In the genomic region with DNA sequence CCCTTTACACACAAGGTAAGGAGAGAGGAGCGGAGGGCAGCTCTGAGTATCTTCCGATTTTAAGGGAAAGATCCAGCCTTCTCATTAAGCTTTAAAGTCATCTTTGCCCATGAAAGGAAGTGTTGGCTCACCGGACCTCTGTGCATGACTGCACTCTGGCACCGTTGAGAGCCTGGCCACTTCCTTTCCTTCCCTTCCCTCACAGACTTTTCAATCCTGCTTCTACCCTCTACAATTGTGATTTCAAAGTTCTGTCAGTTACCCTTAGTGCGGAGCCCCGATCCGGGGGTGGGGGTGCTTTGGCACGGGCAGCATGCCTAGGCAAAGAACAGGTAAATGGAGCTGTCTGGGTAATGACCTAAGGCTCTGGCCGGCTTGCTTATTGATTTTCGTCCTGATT, we compare ENCODE assay signal across 19 mouse cellular contexts.
DNase-seq lines count a peak whose midpoint lies in the region; ATAC-seq and TF ChIP-seq lines count a peak whose summit lies in the region.
"Had no signal": no experiment of that assay in that cellular context is flagged by ENCODE, and none has a peak within 500 bp of the region (broad histone marks: within the 10 kb centered on the region; RNA-seq: fewer than 3 reads in every experiment).

No protein-coding gene starts in this region.

- no peak for TF ChIP-seq EP300 in lung, postnatal 0 days (IDR thresholded peaks at IDR 0.05)

- peak overlapping the region; percentile 65 for H3K9ac ChIP-seq in heart, embryonic 14.5 days (ENCODE audit: low read length)
- no peak overlapping the region for H3K9ac ChIP-seq in lung, postnatal 0 days (replicated peaks; ENCODE audit: low read depth)
- 0 out of 2 replicates have a peak overlapping the region, but pooled peaks have one; percentile 3 for H3K9ac ChIP-seq in kidney, embryonic 15.5 days
- no peak overlapping the region for H3K9ac ChIP-seq in hindbrain, embryonic 13.5 days
- no peak overlapping the region for H3K9ac ChIP-seq in midbrain, embryonic 15.5 days
- H3K9ac ChIP-seq: embryonic facial prominence, embryonic 15.5 days; liver, embryonic 15.5 days had no signal

- TF ChIP-seq POLR2A in lung, adult 2 months (IDR thresholded peaks at IDR 0.05; ENCODE audit: borderline replicate concordance, extremely low read depth, low read depth, low read length): no peak

- no peak for ATAC-seq in heart, embryonic 14.5 days (ENCODE audit: insufficient number of reproducible peaks, insufficient read depth, low FRiP score, low read depth)
- no peak for ATAC-seq in lung, postnatal 0 days
- no peak for ATAC-seq in kidney, embryonic 15.5 days (replicated peaks; ENCODE audit: low FRiP score)
- ATAC-seq in hindbrain, embryonic 13.5 days (ENCODE audit: low FRiP score): no peak
- no peak for ATAC-seq in midbrain, embryonic 15.5 days (replicated peaks)
- ATAC-seq: inflammation-experienced regulatory T-cells, adult 6 months had no signal

- no peaks in the 10 kb centered on the region for H3K27me3 ChIP-seq in heart, embryonic 14.5 days (ENCODE audit: control insufficient read depth, insufficient read depth, low read length)
- H3K27me3 ChIP-seq in lung, postnatal 0 days (replicated peaks; ENCODE audit: insufficient read depth, low read length): no peaks in the 10 kb centered on the region
- H3K27me3 ChIP-seq in kidney, embryonic 15.5 days: no peaks in the 10 kb centered on the region
- H3K27me3 ChIP-seq in hindbrain, embryonic 13.5 days: no peaks in the 10 kb centered on the region
- no peaks in the 10 kb centered on the region for H3K27me3 ChIP-seq in midbrain, embryonic 15.5 days (replicated peaks)
- H3K27me3 ChIP-seq: embryonic facial prominence, embryonic 15.5 days; liver, embryonic 15.5 days had no signal

- peaks cover 37% of the 10 kb centered on the region for H3K36me3 ChIP-seq in heart, embryonic 14.5 days (ENCODE audit: control insufficient read depth, insufficient read depth, low read length)
- H3K36me3 ChIP-seq in lung, postnatal 0 days (ENCODE audit: insufficient read depth, low read length): no peaks in the 10 kb centered on the region
- no peaks in the 10 kb centered on the region for H3K36me3 ChIP-seq in kidney, embryonic 15.5 days
- no peaks in the 10 kb centered on the region for H3K36me3 ChIP-seq in hindbrain, embryonic 13.5 days
- H3K36me3 ChIP-seq in midbrain, embryonic 15.5 days (replicated peaks): no peaks in the 10 kb centered on the region
- H3K36me3 ChIP-seq: embryonic facial prominence, embryonic 15.5 days; G1E; liver, embryonic 15.5 days had no signal

- peak overlapping the region; percentile 51 to 83 for H3K27ac ChIP-seq in heart, embryonic 14.5 days (replicated peaks in 1 of 2; ENCODE audit: control insufficient read depth in 1 of 2, insufficient read depth in 1 of 2, low read depth in 2 of 2, low read length in 2 of 2)
- 0 out of 2 replicates have a peak overlapping the region, but pooled peaks have one; percentile 28 for H3K27ac ChIP-seq in lung, postnatal 0 days (ENCODE audit: low read length)
- H3K27ac ChIP-seq in kidney, embryonic 15.5 days: peak overlapping the region; percentile 61
- no peak overlapping the region for H3K27ac ChIP-seq in hindbrain, embryonic 13.5 days
- no peak overlapping the region for H3K27ac ChIP-seq in midbrain, embryonic 15.5 days
- H3K27ac ChIP-seq: embryonic facial prominence, embryonic 15.5 days; hindbrain, embryonic 10.5 days; layer of hippocampus, adult 2 months; left cerebral cortex, adult 2 months; liver, embryonic 15.5 days had no signal

- DNase-seq in heart, adult 11 months: no peak
- no peak for DNase-seq in lung, postnatal 0 days (ENCODE audit: low spot score)
- no peak for DNase-seq in lung, adult 2 months
- DNase-seq: cerebellum, postnatal 10 days; embryo, embryonic 11 days; gastrocnemius, postnatal 14 days; right cerebral cortex, adult 18-20 months; thymus, adult 2 months had no signal

- no peak overlapping the region for H3K4me3 ChIP-seq in heart, embryonic 14.5 days (ENCODE audit: control insufficient read depth in 1 of 2, insufficient read depth in 1 of 2, low read depth in 1 of 2, low read length in 2 of 2)
- no peak overlapping the region for H3K4me3 ChIP-seq in lung, postnatal 0 days (ENCODE audit: low read depth, low read length)
- no peak overlapping the region for H3K4me3 ChIP-seq in lung, adult 2 months (replicated peaks; ENCODE audit: extremely low read depth, low read depth, low read length)
- no peak overlapping the region for H3K4me3 ChIP-seq in kidney, embryonic 15.5 days (replicated peaks)
- no peak overlapping the region for H3K4me3 ChIP-seq in hindbrain, embryonic 13.5 days
- no peak overlapping the region for H3K4me3 ChIP-seq in midbrain, embryonic 15.5 days
- H3K4me3 ChIP-seq: embryonic facial prominence, embryonic 15.5 days; hindbrain, embryonic 10.5 days; layer of hippocampus, adult 2 months; left cerebral cortex, adult 2 months; liver, embryonic 15.5 days had no signal

- TF ChIP-seq CTCF in lung, postnatal 0 days (IDR thresholded peaks at IDR 0.05): no peak
- TF ChIP-seq CTCF in lung, adult 2 months (IDR thresholded peaks at IDR 0.05; ENCODE audit: insufficient read depth, low read length): no peak

- no peaks in the 10 kb centered on the region for H3K9me3 ChIP-seq in heart, embryonic 14.5 days (ENCODE audit: control insufficient read depth, low read length)
- no peaks in the 10 kb centered on the region for H3K9me3 ChIP-seq in lung, postnatal 0 days (ENCODE audit: low read length)
- no peaks in the 10 kb centered on the region for H3K9me3 ChIP-seq in kidney, embryonic 15.5 days (replicated peaks)
- H3K9me3 ChIP-seq in hindbrain, embryonic 13.5 days: no peaks in the 10 kb centered on the region
- H3K9me3 ChIP-seq in midbrain, embryonic 15.5 days: no peaks in the 10 kb centered on the region
- H3K9me3 ChIP-seq: embryonic facial prominence, embryonic 15.5 days; hindbrain, embryonic 10.5 days; liver, embryonic 15.5 days had no signal

- H3K4me2 ChIP-seq in heart, embryonic 14.5 days (ENCODE audit: low read length): peak overlapping the region; percentile 40
- H3K4me2 ChIP-seq in lung, postnatal 0 days (replicated peaks; ENCODE audit: low read depth, low read length): no peak overlapping the region
- no peak overlapping the region for H3K4me2 ChIP-seq in kidney, embryonic 15.5 days
- no peak overlapping the region for H3K4me2 ChIP-seq in hindbrain, embryonic 13.5 days
- no peak overlapping the region for H3K4me2 ChIP-seq in midbrain, embryonic 15.5 days
- H3K4me2 ChIP-seq: embryonic facial prominence, embryonic 15.5 days; liver, embryonic 15.5 days had no signal

- H3K4me1 ChIP-seq in heart, embryonic 14.5 days (ENCODE audit: control insufficient read depth in 2 of 2, insufficient read depth in 2 of 2, low read length in 2 of 2): peaks cover 43 to 75% of the 10 kb centered on the region in 2 experiments
- peaks cover 16% of the 10 kb centered on the region; the same call in 1 of the 2 replicates for H3K4me1 ChIP-seq in lung, postnatal 0 days (ENCODE audit: insufficient read depth, low read depth, low read length)
- peaks cover 22% of the 10 kb centered on the region for H3K4me1 ChIP-seq in lung, adult 2 months (ENCODE audit: control insufficient read depth, insufficient read depth, low read length)
- H3K4me1 ChIP-seq in kidney, embryonic 15.5 days: peaks cover 66% of the 10 kb centered on the region
- H3K4me1 ChIP-seq in hindbrain, embryonic 13.5 days (replicated peaks): peaks cover 22% of the 10 kb centered on the region
- H3K4me1 ChIP-seq in midbrain, embryonic 15.5 days: peaks cover 6% of the 10 kb centered on the region; the same call in 1 of the 2 replicates

- 64% methylated on average over 10 of the region's 10 CpGs for WGBS in heart, embryonic 14.5 days
- WGBS in lung, postnatal 0 days: 62% methylated on average over 10 of the region's 10 CpGs
- 52% methylated on average over 10 of the region's 10 CpGs for WGBS in lung, adult 2 months
- WGBS in kidney, embryonic 15.5 days: 57% methylated on average over 10 of the region's 10 CpGs
- WGBS in hindbrain, embryonic 13.5 days: 85% methylated on average over 10 of the region's 10 CpGs
- WGBS in midbrain, embryonic 15.5 days: 86% methylated on average over 10 of the region's 10 CpGs

Comparison
In these comparisons a context has a peak if more than half of its experiments do, and no peak if none do; other contexts are left out.
1. H3K27ac ChIP-seq: peak in heart, embryonic 14.5 days (2 of 2), lung, postnatal 0 days (single experiment) and kidney, embryonic 15.5 days (single experiment); none in hindbrain, embryonic 13.5 days (single experiment) and midbrain, embryonic 15.5 days (single experiment).
2. H3K9ac ChIP-seq: peak in heart, embryonic 14.5 days (single experiment) and kidney, embryonic 15.5 days (single experiment); none in lung, postnatal 0 days (single experiment), hindbrain, embryonic 13.5 days (single experiment) and midbrain, embryonic 15.5 days (single experiment).